Mouse (Mus musculus): ENCODE measurements around the gene Vwa1. TPM values are rescaled to one million over a fixed set of nuclear protein-coding genes. Genes with fewer than 3 reads are reported as not detected.
"Not testable (repeated sequence)": the region's sequence is repeated elsewhere in the genome, so short reads cannot be mapped to it uniquely, and the experiment has no call there.

Gene Vwa1
- polyA plus RNA-seq, 1 experiment from 2014 or later = 6.5 TPM

DNA sequence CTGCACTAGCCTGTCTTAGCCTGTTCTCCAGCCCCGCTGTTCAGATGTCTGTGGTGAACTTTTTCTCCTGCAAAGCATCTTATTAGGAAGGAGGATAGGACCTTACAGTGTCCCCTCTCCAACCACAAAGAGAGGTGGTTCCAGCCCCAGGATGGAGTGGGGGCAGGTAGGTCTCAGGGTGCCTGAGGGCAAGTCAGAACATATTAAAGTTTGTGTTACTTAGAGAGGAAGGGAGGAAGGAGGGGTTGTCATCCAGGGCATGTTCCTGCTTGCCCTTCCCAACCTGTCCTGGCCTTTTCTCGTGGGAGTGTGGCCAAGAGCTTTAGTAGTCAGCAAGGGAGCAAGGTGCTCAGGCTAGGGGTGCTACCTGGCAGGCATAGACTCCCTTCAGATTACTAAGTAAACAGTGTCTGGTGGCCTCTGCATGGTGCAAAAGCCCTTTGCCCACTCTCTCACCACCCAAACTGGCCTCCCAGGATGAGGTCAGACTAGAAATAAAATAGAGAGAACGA is 16.2 kb upstream of the Vwa1 start:
- Histone ChIP-seq H3K4me3 (ENCODE audit: low read depth, low read length) (no peak overlapping the region), H3K9me3 (ENCODE audit: low read length) (no peaks in the 10 kb centered on the region), H3K9ac (replicated peaks; ENCODE audit: low read depth) (no peak overlapping the region), H3K4me2 (replicated peaks; ENCODE audit: low read depth, low read length) (no peak overlapping the region), H3K27ac (ENCODE audit: low read length) (no peak overlapping the region), H3K4me1 (ENCODE audit: insufficient read depth, low read depth, low read length) (no peaks in the 10 kb centered on the region), H3K36me3 (ENCODE audit: insufficient read depth, low read length) (no peaks in the 10 kb centered on the region), H3K27me3 (replicated peaks; ENCODE audit: insufficient read depth, low read length) (no peaks in the 10 kb centered on the region)
- ATAC-seq (peak; percentile 54), DNase-seq (ENCODE audit: low spot score) (no peak)
- WGBS = 51% methylated on average over 3 of the region's 3 CpGs
- TF ChIP-seq EP300 (IDR thresholded peaks at IDR 0.05) = no peak
- TF ChIP-seq CTCF (IDR thresholded peaks at IDR 0.05) = no peak

DNA sequence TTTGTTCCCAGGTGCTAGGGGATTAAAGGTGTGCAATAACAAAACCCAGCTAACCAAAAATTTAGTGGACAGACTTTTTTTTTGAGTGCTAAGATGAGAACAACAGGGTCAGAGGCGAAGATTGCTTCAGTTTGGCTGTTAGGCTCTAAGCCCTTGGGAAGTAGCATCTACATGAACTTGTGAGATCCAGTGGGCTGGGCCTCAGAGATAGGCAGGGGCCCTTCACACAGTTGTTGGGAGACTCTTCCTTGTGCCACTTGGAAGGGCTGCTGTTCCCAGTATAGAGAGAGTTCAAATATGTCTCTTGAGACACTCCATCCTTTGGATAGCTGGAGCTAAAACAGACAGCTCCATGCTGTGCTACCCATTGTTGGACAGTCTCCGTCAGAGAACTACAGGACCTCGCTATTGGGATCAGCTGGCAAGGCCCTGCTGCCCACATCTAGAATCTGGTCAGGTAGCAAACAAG is 15.6 kb upstream of the Vwa1 start, which contains the start of gene Ankrd65:
Gene Ankrd65, plus strand, starts transcription at position 419 of the 469 bp plus-strand sequence.
- H3K27ac ChIP-seq (ENCODE audit: low read length) = no peak within 1 kb of the TSS
- no peak within 1 kb of the TSS for H3K4me2 ChIP-seq (replicated peaks; ENCODE audit: low read depth, low read length)
- no peaks in the 10 kb centered on the region for H3K9me3 ChIP-seq (ENCODE audit: low read length)
- WGBS = 75% methylated on average over 3 of the region's 3 CpGs
- H3K36me3 ChIP-seq (ENCODE audit: insufficient read depth, low read length) = no peaks in the 10 kb centered on the region
- no peak within 1 kb of the TSS for H3K4me3 ChIP-seq (ENCODE audit: low read depth, low read length)
- no peak within 1 kb of the TSS for H3K9ac ChIP-seq (replicated peaks; ENCODE audit: low read depth)
- H3K4me1 ChIP-seq (ENCODE audit: insufficient read depth, low read depth, low read length) = no peaks in the 10 kb centered on the region
- TF ChIP-seq CTCF (IDR thresholded peaks at IDR 0.05) = no peak
- no peak for TF ChIP-seq EP300 (IDR thresholded peaks at IDR 0.05)
- DNase-seq (ENCODE audit: low spot score) (no peak), ATAC-seq (no peak)
- H3K27me3 ChIP-seq (replicated peaks; ENCODE audit: insufficient read depth, low read length) = no peaks in the 10 kb centered on the region

DNA sequence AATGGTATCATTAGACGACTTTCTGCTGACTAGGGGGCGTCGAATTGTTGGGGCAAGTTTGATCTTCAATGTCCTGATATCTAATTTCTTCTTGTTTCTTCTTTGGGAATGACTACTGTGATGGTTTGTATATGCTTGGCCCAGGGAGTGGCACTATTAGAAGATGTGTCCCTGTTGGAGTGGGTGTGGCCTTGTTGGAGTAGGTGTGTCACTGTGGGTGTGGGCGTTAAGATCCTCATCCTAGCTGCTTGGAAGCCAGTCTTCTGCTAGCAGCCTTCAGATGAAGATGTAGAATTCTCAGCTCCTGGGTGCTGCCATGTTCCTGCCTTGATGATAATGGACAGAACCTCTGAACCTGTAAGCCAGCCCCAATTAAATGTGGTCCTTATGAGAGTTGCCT is 14.3 kb upstream of the Vwa1 start:
- not testable (repeated sequence) for H3K4me3 ChIP-seq (ENCODE audit: low read depth, low read length); DNase-seq (ENCODE audit: low spot score); H3K9me3 ChIP-seq (ENCODE audit: low read length); H3K36me3 ChIP-seq (ENCODE audit: insufficient read depth, low read length); H3K4me1 ChIP-seq (ENCODE audit: insufficient read depth, low read depth, low read length); H3K27ac ChIP-seq (ENCODE audit: low read length); ATAC-seq; H3K27me3 ChIP-seq (replicated peaks; ENCODE audit: insufficient read depth, low read length); H3K4me2 ChIP-seq (replicated peaks; ENCODE audit: low read depth, low read length); H3K9ac ChIP-seq (replicated peaks; ENCODE audit: low read depth)
- 77% methylated on average over 4 of the region's 4 CpGs for WGBS

DNA sequence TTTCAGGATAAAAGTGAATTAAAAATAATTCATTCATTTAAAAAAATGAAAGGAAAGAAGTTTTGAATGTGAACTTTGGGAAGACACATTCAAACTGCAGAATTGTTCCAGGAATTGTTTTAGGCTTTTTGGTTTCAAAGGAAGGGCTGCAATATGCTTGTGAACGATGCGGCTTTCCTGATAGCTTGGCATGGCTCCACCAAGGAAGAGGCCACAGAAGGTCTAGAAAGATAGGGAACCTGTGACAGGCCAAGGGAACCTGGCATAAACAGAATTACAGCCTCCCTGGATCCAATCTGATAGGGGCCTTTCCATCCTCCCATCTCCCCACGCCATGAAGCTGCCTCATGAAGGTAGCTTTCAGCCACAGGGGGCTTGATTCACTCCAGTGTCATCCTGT is 13.8 kb upstream of the Vwa1 start:
- H3K4me1 ChIP-seq (ENCODE audit: insufficient read depth, low read depth, low read length) = no peaks in the 10 kb centered on the region
- H3K9ac ChIP-seq (replicated peaks; ENCODE audit: low read depth) = no peak overlapping the region
- H3K4me3 ChIP-seq (ENCODE audit: low read depth, low read length) = no peak overlapping the region
- no peak overlapping the region for H3K4me2 ChIP-seq (replicated peaks; ENCODE audit: low read depth, low read length)
- DNase-seq (ENCODE audit: low spot score) = no peak
- ATAC-seq = no peak
- H3K9me3 ChIP-seq (ENCODE audit: low read length) = no peaks in the 10 kb centered on the region
- no peaks in the 10 kb centered on the region for H3K27me3 ChIP-seq (replicated peaks; ENCODE audit: insufficient read depth, low read length)
- no peaks in the 10 kb centered on the region for H3K36me3 ChIP-seq (ENCODE audit: insufficient read depth, low read length)
- TF ChIP-seq EP300 (IDR thresholded peaks at IDR 0.05) (no peak), CTCF (IDR thresholded peaks at IDR 0.05) (no peak)
- WGBS = 57% methylated on average over 3 of the region's 3 CpGs
- no peak overlapping the region for H3K27ac ChIP-seq (ENCODE audit: low read length)

DNA sequence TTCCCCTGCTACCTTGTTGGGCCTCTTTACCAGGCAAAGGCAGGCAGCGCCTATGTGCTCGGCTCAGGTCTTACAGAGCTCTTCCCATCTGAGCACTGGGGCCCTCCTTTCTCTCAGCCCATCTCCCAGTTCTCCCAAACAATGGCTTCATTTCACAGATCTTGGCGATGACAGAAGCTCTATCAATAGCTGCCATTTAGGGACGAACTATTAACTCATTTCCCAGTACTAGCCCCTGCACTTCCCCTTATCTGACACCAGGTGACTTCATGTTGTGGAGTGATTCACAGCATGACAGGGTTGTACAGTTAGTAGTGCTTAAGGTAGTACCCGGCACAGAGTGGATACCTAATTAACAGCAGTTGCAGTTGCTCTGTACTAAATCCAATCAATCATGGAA is 11.3 kb upstream of the Vwa1 start, which contains the start of gene Tmem88b:
Gene Tmem88b, minus strand, starts transcription at position 56 of the 400 bp plus-strand sequence.
- Histone ChIP-seq H3K4me3 (ENCODE audit: low read depth, low read length) (no peak within 1 kb of the TSS), H3K4me2 (replicated peaks; ENCODE audit: low read depth, low read length) (peak within 1 kb of the TSS; percentile 61; the same call in 1 of the 2 replicates), H3K27me3 (replicated peaks; ENCODE audit: insufficient read depth, low read length) (no peaks in the 10 kb centered on the region), H3K36me3 (ENCODE audit: insufficient read depth, low read length) (no peaks in the 10 kb centered on the region), H3K4me1 (ENCODE audit: insufficient read depth, low read depth, low read length) (no peaks in the 10 kb centered on the region), H3K9ac (replicated peaks; ENCODE audit: low read depth) (no peak within 1 kb of the TSS), H3K9me3 (ENCODE audit: low read length) (no peaks in the 10 kb centered on the region), H3K27ac (ENCODE audit: low read length) (no peak within 1 kb of the TSS)
- WGBS = 62% methylated on average over 5 of the region's 5 CpGs
- DNase-seq (ENCODE audit: low spot score) (no peak), ATAC-seq (no peak)
- TF ChIP-seq EP300 (IDR thresholded peaks at IDR 0.05) (no peak), CTCF (IDR thresholded peaks at IDR 0.05) (peak; percentile 27)

DNA sequence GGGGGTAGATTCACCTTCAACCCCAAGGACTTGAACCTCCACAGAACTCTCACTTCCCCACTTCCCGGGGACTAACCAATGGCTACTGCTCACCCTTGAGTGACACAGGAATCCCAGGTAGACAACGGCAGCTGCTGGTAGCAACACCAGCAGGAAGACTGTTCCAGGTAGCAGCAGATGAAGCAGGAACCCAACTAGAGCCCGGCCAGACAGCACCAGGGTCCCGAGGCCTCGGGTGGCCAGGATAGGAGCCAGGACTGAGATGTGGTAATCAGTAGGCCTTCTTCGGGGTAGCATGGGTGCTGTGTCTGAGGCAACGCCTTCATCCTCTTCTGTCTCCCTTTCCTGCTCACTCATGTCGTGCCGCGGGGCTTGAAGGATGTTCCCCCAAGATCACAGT is 10.7 kb upstream of the Vwa1 start:
- Histone ChIP-seq H3K4me3 (ENCODE audit: low read depth, low read length) (no peak overlapping the region), H3K4me2 (replicated peaks; ENCODE audit: low read depth, low read length) (no peak overlapping the region), H3K27me3 (replicated peaks; ENCODE audit: insufficient read depth, low read length) (no peaks in the 10 kb centered on the region), H3K36me3 (ENCODE audit: insufficient read depth, low read length) (no peaks in the 10 kb centered on the region), H3K4me1 (ENCODE audit: insufficient read depth, low read depth, low read length) (no peaks in the 10 kb centered on the region), H3K27ac (ENCODE audit: low read length) (no peak overlapping the region), H3K9me3 (ENCODE audit: low read length) (no peaks in the 10 kb centered on the region), H3K9ac (replicated peaks; ENCODE audit: low read depth) (no peak overlapping the region)
- ATAC-seq (no peak), DNase-seq (ENCODE audit: low spot score) (no peak)
- TF ChIP-seq EP300 (IDR thresholded peaks at IDR 0.05) = no peak
- TF ChIP-seq CTCF (IDR thresholded peaks at IDR 0.05) = no peak
- WGBS = 79% methylated on average over 10 of the region's 10 CpGs
